Mouse (Mus musculus): ENCODE measurements around the gene Atp6v1a. TPM values are rescaled to one million over a fixed set of nuclear protein-coding genes. Genes with fewer than 3 reads are reported as not detected.

Atp6v1a gene
- polyA plus RNA-seq, 1 experiment: 5.9 TPM

DNA sequence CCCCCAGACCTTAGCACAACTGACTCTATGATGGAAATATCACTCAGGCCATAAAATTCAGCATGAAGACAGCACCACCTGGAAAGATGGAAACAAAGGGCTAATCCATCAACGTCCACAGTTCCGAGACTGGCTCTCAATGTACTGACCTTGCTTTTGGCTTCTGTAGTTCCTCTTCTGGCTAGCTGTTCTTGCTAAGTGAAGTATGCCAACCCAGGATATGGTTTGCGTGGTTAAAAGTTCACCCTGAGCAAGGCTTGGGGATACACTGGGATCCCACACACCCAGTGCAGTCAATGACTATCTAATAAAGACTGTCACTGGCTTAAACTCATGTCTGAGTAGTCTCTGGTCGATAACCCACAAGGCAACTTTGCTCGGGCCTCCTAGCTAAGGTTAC, 89.4 kb downstream of the Atp6v1a start:
- WGBS: 75% methylated on average over 5 of the region's 5 CpGs
- Histone ChIP-seq H3K27me3 (ENCODE audit: control insufficient read depth, insufficient read depth, low read length) (no peaks in the 10 kb centered on the region), H3K36me3 (ENCODE audit: control insufficient read depth, insufficient read depth, low read length) (no peaks in the 10 kb centered on the region), H3K4me3 (ENCODE audit: low read depth, low read length) (no peak overlapping the region), H3K4me1 (ENCODE audit: control insufficient read depth, insufficient read depth, insufficient read length, low read length) (no peaks in the 10 kb centered on the region), H3K27ac (ENCODE audit: insufficient read depth, low read depth, low read length) (no peak overlapping the region)
- TF ChIP-seq CTCF (IDR thresholded peaks at IDR 0.05; ENCODE audit: extremely low read depth, insufficient read length, insufficient replicate concordance, low read depth, low read length) (no peak), POLR2A (IDR thresholded peaks at IDR 0.05; ENCODE audit: low read depth, low read length) (no peak)

DNA sequence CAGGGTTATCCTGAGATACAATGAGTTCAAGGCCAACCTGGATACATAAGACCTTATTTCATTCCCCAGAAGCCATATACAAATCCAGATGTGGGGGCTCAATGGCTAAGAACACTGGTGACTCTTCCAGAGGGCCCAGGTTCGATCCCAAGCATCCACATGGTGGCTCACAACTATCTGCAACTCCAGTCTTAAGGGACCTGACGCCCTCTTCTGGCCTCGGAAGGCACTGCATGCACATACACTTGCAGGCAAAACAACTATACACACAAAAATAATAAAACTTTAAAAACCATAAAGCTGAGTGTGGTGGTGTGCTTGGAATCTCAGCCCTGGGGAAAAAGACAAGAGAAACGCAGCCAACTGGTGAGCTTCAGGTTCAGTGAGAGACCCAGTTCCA, 100.4 kb downstream of the Atp6v1a start:
- Histone ChIP-seq H3K4me3 (ENCODE audit: low read depth, low read length) (no peak overlapping the region), H3K27ac (ENCODE audit: insufficient read depth, low read depth, low read length) (no peak overlapping the region), H3K4me1 (ENCODE audit: control insufficient read depth, insufficient read depth, insufficient read length, low read length) (peaks cover 2% of the 10 kb centered on the region; the same call in 1 of the 2 replicates), H3K27me3 (ENCODE audit: control insufficient read depth, insufficient read depth, low read length) (no peaks in the 10 kb centered on the region), H3K36me3 (ENCODE audit: control insufficient read depth, insufficient read depth, low read length) (no peaks in the 10 kb centered on the region)
- 82% methylated on average over 4 of the region's 4 CpGs for WGBS
- TF ChIP-seq POLR2A (IDR thresholded peaks at IDR 0.05; ENCODE audit: low read depth, low read length) (no peak), CTCF (IDR thresholded peaks at IDR 0.05; ENCODE audit: extremely low read depth, insufficient read length, insufficient replicate concordance, low read depth, low read length) (peak; percentile 44; the same call in 1 of the 2 replicates)

Other genes with a start within 250 kb of the Atp6v1a start
- gene Ccdc191, start 249.9 kb downstream of the Atp6v1a start, polyA plus RNA-seq (2012; rRNA removed): 0.43 and 0.76 TPM in 2 replicates
- 2.2 and 4.8 TPM in 2 replicates for gene Qtrt2, start 212.9 kb downstream of the Atp6v1a start, polyA plus RNA-seq (2012; rRNA removed)
- 2.2 and 3.4 TPM in 2 replicates for gene Zdhhc23, start 159.9 kb downstream of the Atp6v1a start, polyA plus RNA-seq (2012; rRNA removed)
- 0.61 and 1.3 TPM in 2 replicates for gene Gramd1c, start 76.4 kb downstream of the Atp6v1a start, polyA plus RNA-seq (2012; rRNA removed)
- 4.0 and 7.7 TPM in 2 replicates for gene Naa50, start 125 bp upstream of the Atp6v1a start, polyA plus RNA-seq (2012; rRNA removed)
- 3.4 and 6.7 TPM in 2 replicates for gene Usf3, start 33.5 kb upstream of the Atp6v1a start, polyA plus RNA-seq (2012; rRNA removed)
- 2.4 and 3.8 TPM in 2 replicates for gene Sidt1, start 193.5 kb upstream of the Atp6v1a start, polyA plus RNA-seq (2012; rRNA removed)
- gene Spice1, start 207.4 kb upstream of the Atp6v1a start, polyA plus RNA-seq (2012; rRNA removed): 2.3 and 3.2 TPM in 2 replicates